Mouse (Mus musculus) adrenal gland, adult 2 months (tissue): Measurements from ENCODE around the gene Wrb. TPM values are rescaled to one million over a fixed set of nuclear protein-coding genes. Genes with fewer than 3 reads are reported as not detected.

Source experiments
- DNase-seq: peaks from one replicate; pipeline ENCODE4 v3.0.0; 2021
- polyA plus RNA-seq: library from polyadenylated mRNA; depleted of rRNA; stranded (reverse); fragments of >200 nt; gene quantifications from 2 replicates; pipeline ENCODE4 v1.2.3, GENCODE M21; 2012; rRNA removed
- total RNA-seq, 2 experiments: library from RNA; stranded (reverse); gene quantifications; 2 replicates each; pipeline ENCODE4 v1.2.3; 2021

Gene Wrb
- total and polyA plus RNA-seq, 3 experiments = 23.4 to 50.0 (median 45.2) TPM

- DNase-seq = peak; percentile 60
Measured at GRCm38 (mm10) chr16:96158511-96159080, 13.4 kb downstream of the Wrb start.

GRCm38 (mm10) chr16:96159091-96159731 lies 14.0 kb downstream of the Wrb start:
- DNase-seq = peak; percentile 82

- DNase-seq = no peak
Measured at GRCm38 (mm10) chr16:96159794-96160346, 14.7 kb downstream of the Wrb start.

GRCm38 (mm10) chr16:96160927-96161326 lies 15.7 kb downstream of the Wrb start:
- DNase-seq = no peak

GRCm38 (mm10) chr16:96161336-96161735 lies 16.1 kb downstream of the Wrb start:
- DNase-seq = no peak

- DNase-seq = no peak
Measured at GRCm38 (mm10) chr16:96165723-96166264, 20.6 kb downstream of the Wrb start.

GRCm38 (mm10) chr16:96168837-96169236 lies 23.6 kb downstream of the Wrb start:
- no peak for DNase-seq

- no peak for DNase-seq
Measured at GRCm38 (mm10) chr16:96173648-96174047, 28.4 kb downstream of the Wrb start.

GRCm38 (mm10) chr16:96175399-96175798 lies 30.2 kb downstream of the Wrb start:
- DNase-seq = no peak

- DNase-seq = no peak
Measured at GRCm38 (mm10) chr16:96179156-96179555, 33.9 kb downstream of the Wrb start.

GRCm38 (mm10) chr16:96187619-96188018 lies 42.4 kb downstream of the Wrb start:
- DNase-seq = no peak

GRCm38 (mm10) chr16:96191531-96192506 lies 46.6 kb downstream of the Wrb start, which contains the start of gene Lca5l:
TSS of gene Lca5l (minus strand) at chr16:96192271.
- peak; percentile 100 for DNase-seq

- DNase-seq = peak; percentile 90
Measured at GRCm38 (mm10) chr16:96199913-96200701, 54.9 kb downstream of the Wrb start, which contains the start of gene Sh3bgr. TSS of gene Sh3bgr (plus strand) at chr16:96200450.

GRCm38 (mm10) chr16:96200702-96201028 lies 55.5 kb downstream of the Wrb start:
- no peak for DNase-seq

GRCm38 (mm10) chr16:96201485-96202232 lies 56.5 kb downstream of the Wrb start:
- DNase-seq = peak; percentile 48

Other genes starting within 250 kb of the Wrb start
- gene Psmg1, start 154.4 kb upstream of the Wrb start, total RNA-seq = 10 to 100 TPM; 32.1 to 33.2 TPM
- gene Psmg1, start 154.4 kb upstream of the Wrb start, polyA plus RNA-seq = 6.8 and 8.6 TPM in 2 replicates
- 10 to 100 TPM; 62.3 to 73.5 TPM for gene Brwd1, start 62.9 kb upstream of the Wrb start, total RNA-seq
- 16.8 and 29.0 TPM in 2 replicates for gene Brwd1, start 62.9 kb upstream of the Wrb start, polyA plus RNA-seq
- gene Hmgn1, start 17.7 kb upstream of the Wrb start, total RNA-seq = 100 to 1,000 TPM; 215 to 238 TPM
- gene Hmgn1, start 17.7 kb upstream of the Wrb start, polyA plus RNA-seq = 12.9 and 14.9 TPM in 2 replicates
- 1 to 10 TPM; 1.2 to 3.0 TPM for gene Lca5l, start 46.9 kb downstream of the Wrb start, total RNA-seq
- 0.86 and 1.0 TPM in 2 replicates for gene Lca5l, start 46.9 kb downstream of the Wrb start, polyA plus RNA-seq
- 10 to 100 TPM; 25.1 to 30.0 TPM for gene Sh3bgr, start 55.0 kb downstream of the Wrb start, total RNA-seq
- 2.4 and 3.3 TPM in 2 replicates for gene Sh3bgr, start 55.0 kb downstream of the Wrb start, polyA plus RNA-seq
- gene B3galt5, start 90.4 kb downstream of the Wrb start, total RNA-seq = under 1 TPM; 0.14 to 0.45 TPM
- gene B3galt5, start 90.4 kb downstream of the Wrb start, polyA plus RNA-seq = 0.03 and 0.04 TPM in 2 replicates